Mouse (Mus musculus) T-helper 2 cell (primary cell): Measurements from ENCODE around the gene Cysltr2.

Experiments used
- in situ Hi-C: fragments of 300-600 bp; cut with MboI, MseI; formaldehyde crosslinking; loops from one replicate; pipeline ENCODE4 v1.15.1; 2025; ENCODE audit warnings: high pct_unique_total_duplicates

The Cysltr2 gene

DNA sequence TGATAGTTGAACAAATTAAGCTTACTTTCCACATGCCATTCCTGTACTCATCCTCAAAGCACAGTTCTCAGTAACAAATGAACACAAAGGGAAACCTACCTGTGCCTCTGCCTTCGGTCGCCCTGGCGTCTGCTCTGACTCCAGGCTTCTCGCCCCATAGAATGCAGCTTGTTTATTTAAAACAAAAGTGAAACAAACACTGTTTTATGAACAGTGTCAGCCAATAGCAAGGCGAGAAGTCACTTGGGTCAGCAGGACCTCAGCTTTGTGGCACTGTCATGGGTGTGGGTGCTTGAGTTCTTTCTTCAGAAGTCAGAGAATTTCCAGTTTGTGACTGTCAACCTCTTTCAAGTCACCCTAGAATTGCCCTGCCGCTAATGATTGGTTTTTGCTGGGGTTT is at the start of gene Cysltr2:
Gene Cysltr2 (minus strand): TSS at position 178 of the 400 bp plus-strand sequence.
- in situ Hi-C loops = no loop called here

DNA sequence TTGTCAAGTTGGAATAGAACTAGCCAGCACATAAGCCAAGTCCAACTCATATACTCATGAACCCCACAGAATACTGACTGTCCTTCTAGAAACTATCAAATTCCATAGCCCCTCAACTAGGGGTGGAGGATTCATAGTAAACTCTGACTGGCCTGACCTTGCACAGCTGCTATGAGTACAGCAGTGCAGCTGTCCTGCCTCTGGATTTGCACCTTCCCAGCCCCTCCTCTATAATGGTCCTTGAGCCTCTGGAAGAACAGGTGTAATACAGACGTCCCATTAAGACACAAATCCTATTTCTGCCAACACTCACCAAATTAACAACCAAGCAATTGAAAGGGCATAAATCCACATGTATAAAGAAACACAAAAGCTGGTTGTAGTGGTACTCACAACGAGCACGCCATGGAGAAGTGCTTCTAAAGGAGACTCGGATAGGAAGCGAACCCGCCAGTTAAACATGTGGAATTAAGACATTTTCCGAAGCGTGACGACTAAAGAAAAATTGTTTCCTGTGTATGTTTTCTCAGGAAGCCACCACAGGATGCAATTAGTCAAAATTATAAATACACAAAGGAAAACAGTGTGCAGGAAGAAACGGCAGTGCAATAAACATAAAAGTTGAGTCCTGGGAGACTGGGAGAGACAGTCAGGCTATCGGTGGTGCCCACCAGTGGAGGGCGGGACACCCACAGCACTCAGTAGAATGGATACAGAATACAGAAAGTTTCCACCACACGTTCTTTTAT is 46.1 kb upstream of the Cysltr2 start:
- in situ Hi-C loops = loop anchor here (10.0 kb wide), 2 partner anchors 390 to 720 kb away; no protein-coding TSS in a partner anchor

DNA sequence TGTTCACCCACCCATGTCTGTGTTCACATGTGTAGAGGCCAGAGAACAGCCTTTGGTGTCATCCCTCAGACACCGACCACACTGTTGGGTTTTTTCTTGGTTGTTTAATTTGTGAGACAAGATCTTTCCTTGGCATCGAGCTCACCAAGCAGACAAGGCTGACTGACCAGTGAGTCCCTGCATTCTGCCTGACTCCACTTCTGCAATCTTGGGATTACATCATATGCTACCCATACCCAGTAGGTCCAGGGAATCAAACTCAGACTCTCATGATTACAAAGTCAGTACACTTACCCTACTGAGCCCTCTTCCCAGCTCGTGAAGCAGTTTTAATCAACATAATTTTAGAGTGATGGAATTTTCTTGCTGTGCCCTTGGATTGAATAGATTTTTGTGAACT is 44.0 kb upstream of the Cysltr2 start:
- in situ Hi-C loops = loop anchor here (10.0 kb wide), 2 partner anchors 388 to 718 kb away; no protein-coding TSS in a partner anchor

DNA sequence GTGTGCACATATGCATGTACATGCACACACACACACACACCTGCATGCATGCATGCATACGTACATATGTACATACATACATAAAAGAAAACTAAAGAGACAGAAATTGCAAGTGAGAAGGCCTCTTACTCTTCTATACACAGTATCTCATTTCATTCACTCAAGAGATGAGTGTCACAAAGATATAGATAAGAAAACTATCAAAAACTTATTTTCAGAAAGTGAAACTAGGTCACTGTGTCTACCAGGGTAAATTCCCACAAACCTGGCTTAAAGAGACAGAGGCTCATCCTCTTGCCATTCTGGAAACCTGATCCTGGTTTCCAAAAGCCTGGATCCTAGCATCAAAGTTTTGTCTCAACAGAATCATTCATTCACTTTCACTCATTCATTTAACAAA is 39.3 kb upstream of the Cysltr2 start:
- in situ Hi-C loops = no loop called here

DNA sequence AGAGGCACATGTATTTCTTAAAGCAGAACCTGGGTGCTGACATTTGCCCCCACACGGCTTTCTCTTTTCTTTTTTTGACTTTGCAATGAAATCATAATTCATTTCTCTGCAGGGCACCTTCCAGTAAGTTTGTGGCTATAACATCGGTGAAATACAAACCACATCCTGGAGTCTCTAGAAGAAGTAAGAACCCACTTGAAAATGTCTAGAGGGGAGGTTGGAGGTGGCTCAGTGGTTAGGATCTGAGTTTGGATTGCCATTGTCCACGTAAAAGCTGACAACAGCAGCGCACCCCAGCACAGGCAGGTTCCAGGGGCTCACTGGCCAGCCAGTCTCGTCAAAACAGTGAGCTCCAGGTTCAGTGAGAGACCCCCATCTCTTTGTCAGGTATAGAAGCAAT is 38.8 kb upstream of the Cysltr2 start:
- in situ Hi-C loops = no loop called here

DNA sequence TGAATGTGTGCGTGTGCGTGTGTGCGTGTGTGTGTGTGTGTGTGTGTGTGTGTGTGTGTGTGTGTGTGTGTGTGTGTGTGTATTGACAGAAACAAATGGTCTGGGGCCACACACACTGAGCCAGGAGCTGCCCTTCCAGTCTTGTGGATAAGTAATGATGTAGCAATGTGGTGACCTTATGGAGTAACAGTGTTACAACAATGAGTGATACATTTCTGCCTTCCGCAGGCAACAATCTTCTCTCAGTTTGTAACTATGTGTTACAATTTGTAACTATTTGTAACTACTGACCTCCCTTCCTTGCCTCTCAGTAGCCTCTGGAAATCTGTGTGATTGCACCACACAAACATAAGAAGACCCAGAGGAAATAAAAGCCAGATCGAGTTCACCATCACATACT is 38.3 kb upstream of the Cysltr2 start:
- in situ Hi-C loops = no loop called here

DNA sequence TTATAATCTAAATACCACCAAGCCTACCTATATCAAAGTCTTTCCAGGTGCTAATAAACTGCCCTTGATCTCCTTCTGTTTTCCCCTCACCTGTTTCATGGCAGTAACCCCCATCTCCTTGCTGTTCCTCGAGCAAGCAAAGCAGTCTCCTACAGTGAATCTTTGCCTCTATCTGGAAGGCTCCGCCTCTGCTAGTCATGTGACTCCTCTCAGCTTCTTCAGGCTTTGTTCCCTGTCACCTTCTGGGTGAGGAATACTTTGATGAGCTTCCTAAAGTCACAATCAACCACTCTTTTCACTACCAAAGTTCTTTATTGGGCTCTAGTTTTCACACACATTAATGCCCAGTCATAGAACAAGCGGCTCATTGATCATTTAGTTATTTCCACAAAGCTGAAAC is 37.5 kb upstream of the Cysltr2 start:
- in situ Hi-C loops = no loop called here

DNA sequence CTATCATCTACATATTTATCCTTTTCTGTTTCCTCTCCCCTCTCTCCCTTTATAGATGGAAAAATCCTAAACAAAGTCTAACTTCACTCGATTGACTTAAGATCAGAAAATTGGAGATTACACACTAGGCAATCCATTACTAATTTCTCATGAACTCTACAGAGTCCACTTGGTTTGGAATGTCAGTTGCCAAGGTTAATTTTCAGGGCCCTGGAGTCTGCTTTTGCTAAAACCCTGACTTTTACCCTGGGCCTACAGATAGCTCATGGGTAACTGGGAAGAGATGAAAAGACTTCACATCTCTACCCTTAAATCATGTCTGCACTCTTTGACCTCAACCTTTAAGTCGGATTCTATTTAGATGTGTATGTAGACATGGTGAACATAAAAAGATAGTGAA is 34.6 kb upstream of the Cysltr2 start:
- in situ Hi-C loops = no loop called here

DNA sequence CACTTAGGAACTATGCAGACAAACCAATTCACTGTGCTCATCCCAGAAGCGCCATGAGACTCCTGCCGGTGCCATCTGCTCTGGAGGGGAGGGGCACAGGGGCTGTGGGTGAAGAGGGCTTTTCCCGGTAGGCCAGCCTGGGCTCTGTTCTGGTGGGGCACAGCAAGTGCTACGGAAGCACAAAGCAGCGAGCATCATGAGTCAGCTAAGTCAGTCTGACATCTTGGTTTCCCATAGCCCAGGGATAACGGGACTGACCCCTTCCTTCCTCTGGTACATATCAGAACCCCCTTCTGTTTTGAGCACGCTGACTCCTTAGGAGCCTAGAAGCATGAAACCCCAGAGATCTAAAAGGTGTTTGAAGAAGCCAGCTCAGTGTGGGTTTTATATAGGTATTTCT is 15.5 kb upstream of the Cysltr2 start:
- in situ Hi-C loops = no loop called here

DNA sequence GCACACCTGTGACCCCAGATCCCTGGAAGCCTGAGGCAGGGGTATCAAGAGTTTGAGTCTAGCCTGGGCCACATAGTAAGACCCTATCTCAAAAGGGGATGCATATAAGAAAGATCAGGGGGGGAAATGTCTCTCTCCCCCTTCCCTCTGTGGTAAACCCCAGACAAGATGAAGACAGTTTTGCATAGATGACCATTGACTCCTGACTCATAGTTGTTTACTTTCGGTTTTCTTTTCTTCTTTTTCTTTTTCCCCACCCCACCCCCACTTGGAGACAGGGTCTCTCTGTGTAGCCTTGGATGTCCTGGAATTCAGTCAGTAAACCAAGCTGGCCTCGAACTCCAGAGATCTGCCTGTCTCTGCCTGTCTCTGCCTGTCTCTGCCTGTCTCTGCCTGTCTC is 9.8 kb upstream of the Cysltr2 start:
- in situ Hi-C loops = no loop called here

DNA sequence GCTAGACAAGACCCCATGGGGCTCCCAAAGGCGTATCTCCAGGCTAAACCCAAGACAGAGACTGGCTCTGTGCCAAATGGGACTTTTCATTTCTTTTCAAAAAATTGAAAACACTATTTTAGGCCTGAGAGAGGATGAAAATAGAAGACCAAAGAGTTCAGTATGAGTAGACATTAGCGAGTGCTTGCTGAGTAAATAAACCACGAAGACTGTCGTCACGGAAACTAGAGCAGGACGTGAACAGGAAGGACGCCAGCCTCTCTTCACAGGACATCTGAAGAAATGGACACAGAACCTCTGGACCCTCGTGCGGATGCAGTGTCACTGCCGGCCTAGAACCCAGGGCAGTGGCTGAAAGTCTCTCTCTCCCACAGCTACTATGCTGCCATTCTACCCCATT is 8.8 kb upstream of the Cysltr2 start:
- in situ Hi-C loops = no loop called here

DNA sequence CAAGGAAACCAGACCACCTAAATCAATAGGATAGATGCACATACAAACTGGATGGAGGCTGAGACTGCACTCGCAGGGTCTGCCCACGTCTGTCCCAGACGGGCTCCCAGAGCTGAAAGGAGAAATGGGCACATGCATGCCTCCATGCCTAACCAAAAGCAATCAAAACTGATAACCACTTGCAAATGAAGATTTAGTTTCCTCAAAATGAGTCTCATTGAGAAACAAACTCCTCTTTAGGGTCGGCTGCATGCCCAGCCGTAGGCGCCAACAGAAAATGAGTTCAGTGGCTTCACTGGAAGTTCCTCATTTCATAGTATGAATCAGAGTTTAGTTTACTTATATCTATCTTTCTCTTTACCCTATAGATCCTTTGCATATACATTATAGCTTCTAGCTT is 7.9 kb upstream of the Cysltr2 start:
- in situ Hi-C loops = no loop called here

DNA sequence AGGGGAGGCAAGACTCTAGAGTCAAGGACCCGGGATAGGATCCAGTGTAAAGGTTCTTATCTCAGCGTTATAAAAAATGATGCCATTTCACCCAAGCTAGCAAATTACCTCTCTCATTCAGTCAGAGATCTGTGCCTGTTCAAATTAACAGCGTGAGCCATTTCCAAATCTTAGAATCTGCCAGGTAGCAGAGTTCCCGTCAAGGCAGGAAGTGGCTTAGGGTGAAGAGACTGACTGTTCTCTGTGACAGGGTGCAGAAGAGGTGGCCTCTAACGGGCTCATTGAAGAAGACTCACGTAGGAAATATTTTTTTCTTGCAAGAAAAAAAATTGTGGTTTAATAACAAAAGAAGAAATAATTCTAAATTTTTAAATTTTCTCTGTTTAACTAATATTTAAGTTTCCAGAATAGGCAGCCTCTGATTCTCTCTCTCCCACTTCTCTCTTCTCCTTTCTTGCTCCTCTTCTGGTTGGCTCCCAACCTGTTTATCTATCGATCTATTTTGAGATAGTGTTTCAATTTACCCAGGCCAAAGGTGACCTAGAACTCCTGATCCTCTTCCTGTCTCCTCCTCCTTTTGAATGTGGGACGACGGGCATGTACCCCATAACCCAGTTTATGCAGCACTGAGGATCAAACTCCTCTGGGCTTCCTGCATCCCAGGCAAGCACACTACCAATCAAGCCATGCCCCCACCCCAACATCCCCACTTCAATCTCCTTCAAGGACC is 3.5 kb downstream of the Cysltr2 start:
- in situ Hi-C loops = no loop called here

DNA sequence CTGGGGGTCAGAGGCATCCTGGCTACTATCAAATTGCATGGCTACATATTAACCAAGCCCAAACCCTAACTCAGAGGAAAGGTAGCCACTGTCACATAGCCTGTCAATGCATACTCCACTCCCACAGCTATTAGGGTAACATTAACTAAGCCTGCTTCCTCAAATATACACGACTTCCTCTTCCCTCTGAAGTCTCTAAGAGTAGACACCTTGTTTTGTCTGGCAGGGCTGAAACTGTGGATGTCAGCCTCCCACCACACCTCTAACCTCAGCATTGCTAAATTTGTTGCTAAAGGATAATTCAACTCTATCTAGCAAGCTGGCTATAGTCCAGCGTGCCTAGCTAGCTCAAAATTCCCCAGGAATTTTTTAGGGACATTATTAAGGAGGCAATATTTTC is 7.2 kb downstream of the Cysltr2 start:
- in situ Hi-C loops = no loop called here

DNA sequence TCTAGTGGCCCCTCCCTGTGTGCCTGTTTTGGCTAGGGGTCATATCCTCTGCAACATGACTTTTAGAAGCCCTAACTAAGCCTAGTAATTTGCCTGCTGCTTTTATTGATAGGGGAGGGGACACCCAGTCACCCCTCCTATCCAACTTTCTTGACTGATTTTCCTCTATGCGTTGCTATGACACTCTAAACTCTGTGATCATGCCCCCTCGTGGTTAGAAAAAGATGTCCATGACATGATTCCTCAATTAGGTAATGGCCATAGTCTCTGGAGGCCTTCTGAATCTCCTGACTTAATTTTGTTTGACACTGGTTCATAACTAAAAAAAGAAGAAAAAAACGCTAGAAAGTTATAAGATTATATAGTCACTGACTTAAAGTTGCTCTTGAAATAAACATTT is 15.6 kb downstream of the Cysltr2 start:
- in situ Hi-C loops = no loop called here

DNA sequence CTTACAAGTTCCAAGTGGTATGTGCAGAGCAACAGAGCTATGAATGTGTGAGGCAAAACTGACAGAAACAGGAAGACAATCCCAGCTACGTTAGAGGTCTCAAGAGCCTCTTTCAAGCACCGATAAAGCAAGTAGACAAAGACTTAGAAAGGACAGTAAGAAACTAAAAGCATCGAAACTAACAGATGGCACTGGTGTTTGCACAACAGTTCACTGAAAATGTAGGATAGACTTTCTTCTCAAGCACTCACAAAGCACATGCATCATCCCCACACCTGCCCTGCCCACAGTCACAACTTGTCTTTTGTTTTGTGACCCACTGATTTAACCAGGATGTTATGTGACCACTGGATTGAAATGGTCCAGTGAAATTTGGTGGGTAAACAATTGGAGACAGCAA is 17.7 kb downstream of the Cysltr2 start:
- in situ Hi-C loops = no loop called here

DNA sequence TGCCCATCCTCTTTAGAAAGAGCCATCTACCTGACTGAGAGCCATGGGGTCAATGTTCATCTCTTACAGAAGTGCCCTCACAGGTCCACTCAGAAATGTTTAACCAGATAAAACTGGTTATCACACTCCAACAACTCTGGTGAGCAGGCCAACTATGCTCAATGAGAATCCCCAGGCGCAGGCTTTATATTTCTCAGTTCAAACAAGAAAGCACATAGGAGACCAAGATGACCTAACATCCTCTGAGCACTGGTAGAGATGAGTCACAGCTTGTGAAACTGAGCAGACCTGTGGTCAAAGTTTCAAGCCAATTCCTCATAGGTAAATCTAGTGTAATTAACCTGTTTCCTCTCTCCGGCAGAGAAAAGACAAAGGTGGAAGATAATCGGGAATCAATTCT is 31.6 kb downstream of the Cysltr2 start:
- in situ Hi-C loops = no loop called here

DNA sequence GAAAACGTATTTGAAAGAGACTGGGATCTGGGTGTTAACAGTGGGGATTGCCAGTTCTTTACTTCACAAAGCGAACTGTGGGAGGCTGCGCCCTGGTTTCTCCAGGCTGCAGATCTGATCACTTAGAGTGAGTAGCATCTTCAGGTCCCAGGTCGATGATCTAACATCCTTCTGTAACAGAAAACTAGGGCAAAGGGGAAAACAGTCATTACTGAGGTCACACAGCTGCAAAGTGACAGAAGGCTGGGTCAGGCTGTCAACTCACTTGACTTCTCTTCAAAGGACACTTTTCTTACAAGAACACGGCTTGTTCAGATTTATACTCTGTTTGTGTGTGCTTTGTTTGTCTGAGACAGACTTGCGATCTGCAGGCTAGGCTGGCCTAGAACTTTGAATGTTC is 33.5 kb downstream of the Cysltr2 start:
- in situ Hi-C loops = no loop called here

DNA sequence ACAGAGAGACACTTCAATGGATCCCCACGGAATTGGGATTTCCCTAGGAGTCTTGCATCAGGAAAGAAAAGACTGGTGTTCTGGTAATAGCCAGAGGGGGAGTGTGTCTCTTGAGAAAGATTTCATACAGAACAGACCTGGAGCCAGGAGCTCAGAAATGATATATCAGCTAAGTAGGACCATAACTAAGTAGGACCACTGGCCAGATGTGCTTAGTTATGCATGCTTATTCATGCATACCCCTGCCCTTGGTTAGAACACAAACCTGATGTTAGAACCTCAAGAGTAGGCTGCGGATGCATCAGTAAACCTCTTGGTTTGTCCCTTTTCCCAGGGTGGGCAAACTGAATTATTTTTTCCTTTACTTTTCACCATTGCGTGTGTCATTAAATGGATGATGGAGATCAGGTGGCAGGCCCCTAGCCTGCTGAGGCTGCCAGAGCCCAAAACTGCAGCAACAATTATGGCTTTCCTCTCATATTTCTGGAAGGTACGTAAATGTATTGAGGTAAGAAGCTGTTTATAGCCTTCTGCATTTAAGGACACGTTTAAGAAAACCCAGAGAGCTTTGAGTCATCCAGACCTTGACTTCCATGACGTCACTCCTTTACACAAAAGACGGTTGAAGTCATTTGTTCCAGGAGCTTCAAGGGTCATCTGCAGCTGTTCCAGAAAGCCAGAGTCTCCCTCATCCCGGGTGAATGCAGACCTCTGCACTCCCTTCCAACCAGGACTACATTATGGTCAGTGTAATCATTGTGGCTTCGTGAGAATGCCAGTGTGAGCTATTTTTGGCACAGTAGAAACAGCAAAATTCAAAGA is 35.0 kb downstream of the Cysltr2 start:
- in situ Hi-C loops = no loop called here

DNA sequence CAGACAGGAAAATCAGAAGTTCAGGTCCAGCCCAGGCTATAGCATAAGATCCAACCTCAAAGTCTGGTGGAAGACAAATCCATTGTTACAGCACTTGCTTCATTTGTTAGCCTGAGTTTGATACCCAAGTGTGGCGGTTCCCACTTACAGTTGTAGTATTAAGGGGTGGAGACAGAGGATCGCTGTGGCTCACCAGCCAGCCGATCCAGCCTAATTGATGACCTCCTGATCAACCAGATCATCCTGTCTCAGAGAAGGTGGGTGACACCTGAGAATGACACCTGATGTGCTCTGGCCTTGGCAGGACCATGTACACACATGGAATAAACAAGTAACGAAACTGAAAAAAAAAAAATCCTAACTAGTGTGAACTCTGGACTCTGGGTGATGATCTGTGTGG is 47.1 kb downstream of the Cysltr2 start:
- in situ Hi-C loops = no loop called here

DNA sequence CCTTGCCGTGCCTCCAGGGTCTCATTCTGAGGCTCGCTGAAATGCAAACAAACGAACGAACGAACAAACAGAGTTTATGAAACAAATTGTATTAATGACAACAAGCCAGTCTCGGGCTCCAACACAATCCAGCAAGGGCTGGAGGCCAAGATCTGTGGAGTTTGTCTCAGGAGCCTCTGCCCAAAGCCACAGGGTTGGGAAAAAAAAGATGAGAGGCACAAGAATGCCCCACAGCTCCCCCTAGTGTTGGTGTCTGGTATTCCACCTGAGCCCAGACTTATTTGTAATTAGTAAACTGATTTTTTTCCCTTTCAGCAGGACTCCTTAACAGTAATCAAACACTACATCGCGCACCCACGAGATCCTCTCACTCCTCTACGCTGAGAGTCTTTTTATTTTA is 48.6 kb downstream of the Cysltr2 start:
- in situ Hi-C loops = no loop called here

DNA sequence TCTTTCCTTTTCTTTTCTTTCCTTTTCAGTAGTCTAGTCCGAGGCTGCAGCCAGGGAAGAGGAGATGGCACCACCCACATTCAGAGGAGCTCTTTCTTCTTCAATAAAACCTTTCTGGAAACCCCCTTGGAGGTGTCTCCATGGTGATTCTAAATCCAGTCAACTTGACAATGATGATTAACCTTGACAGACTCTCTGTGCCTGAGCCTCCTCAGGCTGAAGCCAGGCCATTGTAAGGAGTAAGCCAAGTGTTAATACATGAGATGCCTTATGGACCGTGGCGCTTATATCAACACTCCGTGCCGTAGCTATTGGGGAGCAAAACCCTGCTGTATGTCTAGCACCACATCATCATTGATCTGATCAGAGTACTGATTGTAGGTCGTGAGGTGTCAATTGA is 50.8 kb downstream of the Cysltr2 start:
- in situ Hi-C loops = loop anchor here (25.0 kb wide), 1 partner anchor 286 kb away; the partner anchor contains the start of gene Fndc3a
